Mouse (Mus musculus) layer of hippocampus, adult 8-10 months (tissue): ENCODE results near the gene Cacnb4. TPM values are rescaled to one million over a fixed set of nuclear protein-coding genes. Genes with fewer than 3 reads are reported as not detected.

Source experiments
- DNase-seq, 2 experiments: peaks; one replicate each; pipeline ENCODE4 v3.0.0; 2022; ENCODE audit warnings: low spot score in 2 of 2
- total RNA-seq, 4 experiments: library from RNA; stranded (reverse); gene quantifications; 2 replicates each; pipeline ENCODE4 v1.2.4; 2022

The Cacnb4 gene
- 10 to 100 TPM; 79.3 to 85.5 (median 80.2) TPM for total RNA-seq

DNA sequence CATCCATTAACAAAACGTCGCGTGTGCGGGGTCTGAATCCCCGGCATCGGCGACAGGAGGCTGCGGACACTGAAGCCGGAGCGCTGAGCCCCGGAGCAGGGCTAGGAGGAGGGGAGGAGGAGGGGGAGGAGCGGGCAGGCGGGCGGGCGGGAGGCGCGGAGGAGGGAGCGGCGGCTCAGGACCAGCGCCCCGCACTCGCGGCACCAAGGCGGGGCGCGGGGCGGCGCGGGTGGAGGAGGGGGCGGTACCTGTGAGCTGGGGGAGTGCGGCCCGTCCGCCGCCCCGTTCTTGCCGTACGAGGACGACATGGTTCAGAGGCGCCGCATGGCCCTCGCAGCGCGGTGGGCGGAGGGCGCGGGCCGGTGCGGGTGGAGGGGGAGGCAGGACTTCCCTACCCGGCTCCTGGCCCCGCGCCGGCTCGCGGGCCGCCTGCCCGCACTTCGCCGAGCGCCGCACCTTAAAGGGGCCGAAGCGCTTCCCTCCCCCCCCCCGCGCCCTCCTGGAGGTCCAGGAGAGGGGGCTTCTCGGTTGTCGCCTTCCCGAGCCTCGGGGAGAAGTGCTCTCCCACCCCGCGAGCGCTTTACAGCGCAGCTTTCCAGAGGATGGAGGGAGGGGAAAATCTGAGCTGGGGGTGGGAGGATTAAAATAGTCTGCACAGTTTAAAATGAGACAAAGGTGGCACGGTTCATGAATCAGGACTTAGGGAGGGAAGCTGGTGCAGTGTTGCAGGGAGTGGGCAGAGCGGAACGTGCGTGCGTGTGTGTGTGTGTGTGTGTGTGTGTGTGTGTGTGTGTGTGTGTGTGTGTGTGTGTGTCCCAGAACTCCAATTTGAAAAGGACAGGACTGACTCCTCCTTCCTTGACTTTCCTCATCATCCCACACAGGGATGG is at the start of gene Cacnb4:
Cacnb4 (minus strand) TSS at position 809 of the 890 bp plus-strand sequence.
- no peak for DNase-seq

DNA sequence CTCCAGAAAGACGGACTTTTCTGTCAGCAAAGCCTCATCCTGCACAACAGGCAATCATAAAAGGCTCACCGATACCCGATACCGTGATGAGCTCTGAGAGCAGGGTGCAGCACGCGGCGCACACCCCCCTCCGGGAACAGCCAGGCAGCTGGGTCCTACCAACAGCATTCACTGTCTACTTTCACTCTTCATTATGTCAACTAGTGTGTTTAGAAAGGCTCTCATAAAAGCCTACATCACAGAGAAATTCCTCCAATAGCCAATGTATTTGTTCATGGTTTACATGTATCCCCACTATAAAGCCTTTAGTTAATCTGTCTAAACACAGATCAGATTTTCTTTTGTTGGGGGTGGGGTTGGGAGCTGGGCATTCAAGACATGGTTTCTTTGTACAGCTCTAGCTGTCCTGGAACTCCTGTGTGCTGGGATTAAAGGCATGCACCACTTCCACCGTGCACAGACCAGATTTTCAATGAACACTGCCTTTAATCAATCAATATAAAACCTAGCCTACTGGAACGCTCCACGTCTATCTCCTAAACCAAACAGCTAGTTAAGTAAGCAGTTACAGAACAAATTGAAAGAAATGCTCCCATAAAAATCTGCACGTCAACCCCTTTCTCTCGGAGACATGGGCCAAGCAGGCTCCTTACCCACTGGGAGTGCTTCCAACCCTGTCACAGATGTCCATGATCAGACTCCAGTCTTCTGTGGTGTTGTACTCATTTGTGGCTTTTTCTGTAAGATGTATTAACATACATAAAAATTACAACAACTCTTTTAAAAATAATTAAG is 43.8 kb upstream of the Cacnb4 start:
- no peak for DNase-seq

DNA sequence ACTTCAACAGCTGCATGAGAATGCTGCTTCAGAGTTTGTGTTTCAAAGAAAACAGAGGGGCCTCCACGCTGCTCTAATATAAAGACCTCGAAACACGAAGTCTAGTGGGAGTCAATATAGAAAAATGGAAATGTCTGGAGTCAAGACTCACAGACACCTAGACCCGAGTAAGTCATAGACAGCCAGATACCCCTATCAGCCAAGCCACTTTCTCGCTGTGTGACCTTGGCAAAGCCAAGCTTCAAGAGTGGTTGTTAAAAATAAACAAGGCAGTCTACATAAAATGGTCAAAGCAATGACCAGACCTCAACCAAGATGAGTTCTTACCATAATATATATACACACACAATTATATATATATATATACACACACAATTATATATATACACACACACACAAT is 40.4 kb upstream of the Cacnb4 start:
- DNase-seq = no peak

- DNase-seq = peak in 1 of 2 experiments; percentile 26
These were observed 38.9 kb upstream of the Cacnb4 start for GRCm38 (mm10) chr2:52715538-52715937.

DNA sequence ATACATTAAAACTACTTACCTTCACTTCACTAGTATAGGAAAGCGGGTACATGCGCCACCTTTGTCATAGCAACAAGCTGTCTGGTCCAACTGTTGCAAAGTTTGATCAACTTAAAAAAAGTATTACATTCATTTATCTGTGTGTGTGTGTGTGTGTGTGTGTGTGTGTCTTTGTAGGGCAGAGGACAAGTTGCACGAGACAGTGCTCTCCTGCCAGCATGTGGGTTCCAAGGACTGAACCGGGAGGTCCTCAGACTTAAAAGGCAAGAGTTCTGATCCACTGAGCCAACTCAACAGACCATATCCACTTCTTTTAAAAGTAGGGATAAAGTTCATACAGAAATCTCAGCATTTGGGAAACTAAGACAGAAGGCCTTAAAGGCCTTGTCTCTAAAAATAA is 37.5 kb upstream of the Cacnb4 start:
- DNase-seq = no peak

GRCm38 (mm10) chr2:52710804-52711203 is 34.2 kb upstream of the Cacnb4 start:
- no peak for DNase-seq

GRCm38 (mm10) chr2:52709417-52709816 is 32.8 kb upstream of the Cacnb4 start:
- no peak for DNase-seq

- DNase-seq = no peak
These were observed 24.9 kb upstream of the Cacnb4 start for GRCm38 (mm10) chr2:52701368-52702036.

DNA sequence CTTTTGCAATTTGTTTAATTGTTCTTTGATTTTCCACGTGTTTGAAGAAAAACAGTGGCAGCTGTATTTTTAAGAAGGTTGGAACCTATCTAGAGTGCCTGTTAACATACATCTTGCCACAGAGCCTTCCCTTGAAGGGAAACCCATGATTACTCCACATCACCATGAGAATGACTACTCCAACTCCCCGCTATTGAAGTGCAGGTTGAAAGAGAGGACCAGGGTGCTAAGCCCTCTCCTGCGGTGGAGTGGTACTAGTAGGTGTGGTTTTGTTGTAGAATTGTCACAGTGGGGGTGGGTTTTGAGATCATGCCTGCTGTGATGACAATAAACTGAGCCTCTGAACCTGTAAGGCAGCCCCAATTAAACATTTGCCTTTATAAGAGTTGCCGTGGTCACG is 23.7 kb upstream of the Cacnb4 start:
- no peak for DNase-seq

- no peak for DNase-seq
These were observed 18.0 kb upstream of the Cacnb4 start for GRCm38 (mm10) chr2:52694604-52695003.

GRCm38 (mm10) chr2:52691745-52692144 is 15.1 kb upstream of the Cacnb4 start:
- no peak for DNase-seq

DNA sequence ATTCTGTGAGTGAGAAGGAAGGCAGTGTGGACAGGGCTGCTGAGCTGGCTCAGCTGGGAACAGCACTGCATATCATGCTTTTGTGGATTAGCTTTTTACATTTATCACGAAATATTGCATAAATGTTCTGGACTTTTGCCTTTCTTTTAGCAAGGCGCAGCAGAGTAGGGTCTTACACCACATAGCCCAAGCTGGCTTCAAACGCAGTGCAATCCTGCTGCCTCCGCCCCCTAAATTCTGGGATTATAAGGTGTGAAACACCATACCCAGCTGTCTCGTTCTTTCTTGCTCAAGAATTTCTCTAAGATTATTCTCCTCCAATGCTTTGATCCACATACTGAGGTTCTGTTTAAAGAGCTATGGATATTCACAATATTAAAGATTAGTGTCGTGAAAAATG is 10.0 kb upstream of the Cacnb4 start:
- DNase-seq = no peak

DNA sequence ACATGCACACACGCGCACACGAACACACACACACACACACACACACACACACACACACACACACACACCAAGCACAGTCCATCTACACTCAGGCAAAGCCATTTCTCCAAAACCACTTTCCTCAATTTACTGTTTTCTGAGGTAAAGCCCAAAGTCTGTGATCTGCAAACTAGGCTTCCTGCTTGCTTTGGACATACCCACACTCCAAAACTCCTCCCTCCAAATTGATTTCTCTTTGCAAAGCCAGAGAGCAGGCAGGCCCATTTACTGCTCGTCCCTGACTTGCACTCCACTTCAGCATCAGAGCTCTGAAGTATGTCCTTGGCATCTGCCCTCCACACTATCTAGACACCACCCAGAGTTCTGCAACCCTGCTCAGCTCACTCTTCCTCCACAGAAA is 958 bp upstream of the Cacnb4 start:
- DNase-seq = no peak

DNA sequence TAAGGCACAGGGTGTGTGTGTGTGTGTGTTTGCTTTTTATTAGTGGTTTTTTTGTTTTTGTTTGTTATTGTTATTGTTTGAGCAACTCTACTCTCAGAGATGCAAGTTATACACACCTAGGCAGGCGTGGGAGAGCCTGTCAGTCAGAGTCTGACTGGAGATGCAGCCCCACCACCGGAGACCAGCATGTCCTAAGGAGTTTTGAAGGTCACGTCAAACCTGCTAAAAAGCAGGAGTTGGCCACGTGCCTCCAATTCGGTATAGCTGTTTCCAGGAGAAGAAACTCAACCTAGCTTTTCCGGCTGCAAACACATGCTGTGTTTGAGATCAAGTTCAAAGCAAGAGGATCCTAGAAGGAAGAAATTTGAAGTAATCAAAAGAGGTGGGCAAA is 277 bp upstream of the Cacnb4 start:
- no peak for DNase-seq

DNA sequence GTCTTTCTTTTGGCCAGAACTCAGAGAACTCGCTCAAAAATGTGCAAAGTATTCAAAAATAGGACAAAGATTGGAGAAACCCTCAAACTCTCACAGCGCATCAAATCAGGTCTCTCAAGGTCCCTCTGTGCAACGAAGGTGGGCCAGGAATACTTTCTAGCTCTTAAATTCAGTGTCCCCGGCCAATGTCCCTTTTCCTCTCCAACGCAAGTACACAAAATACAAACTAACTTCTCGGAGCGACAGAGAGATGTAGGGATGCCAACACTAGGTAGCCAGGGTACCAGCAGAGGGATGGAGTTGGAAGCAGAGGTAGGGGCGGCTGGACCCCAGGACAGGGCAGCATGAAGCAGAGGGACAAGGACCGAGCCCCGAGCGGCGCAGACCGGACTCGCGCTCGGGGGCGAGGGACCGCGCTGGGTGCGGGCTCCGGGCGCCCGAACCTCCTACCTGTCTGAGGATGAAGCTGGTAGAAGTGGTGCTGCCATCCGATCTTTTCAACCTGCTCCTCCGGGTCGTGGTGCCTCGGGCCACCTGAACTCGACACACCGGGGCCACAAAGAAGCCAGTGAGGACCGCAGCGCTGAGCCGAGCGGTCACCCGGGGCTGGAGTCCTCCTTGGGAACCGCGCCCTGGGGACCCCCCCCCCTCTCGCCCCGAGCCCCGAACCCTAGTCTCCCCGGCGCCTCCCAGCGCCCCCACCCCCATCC is 1.2 kb downstream of the Cacnb4 start:
- no peak for DNase-seq

DNA sequence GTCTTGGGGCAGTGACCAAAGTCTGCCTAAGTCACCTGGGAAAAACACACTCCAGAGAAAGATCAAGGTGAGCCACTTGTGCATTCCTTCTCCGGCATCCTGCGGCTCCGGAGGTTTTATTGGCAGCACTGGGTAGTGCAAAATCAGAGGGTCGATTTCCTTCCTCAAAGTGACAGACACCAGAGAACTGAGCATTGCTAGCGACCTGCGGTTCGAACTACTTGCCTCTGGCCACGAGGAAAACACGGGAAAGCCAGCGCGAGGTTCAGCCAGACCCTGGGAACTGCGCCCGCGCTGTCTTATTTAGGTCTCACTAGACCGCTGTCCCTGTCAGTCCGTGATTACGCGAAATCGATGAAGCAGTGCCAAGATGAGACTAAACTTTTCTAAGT is 1.7 kb downstream of the Cacnb4 start:
- no peak for DNase-seq

- DNase-seq = no peak
These were observed 3.5 kb downstream of the Cacnb4 start for GRCm38 (mm10) chr2:52673172-52673571.

GRCm38 (mm10) chr2:52670733-52671132 is 5.9 kb downstream of the Cacnb4 start:
- DNase-seq = peak; percentile 46 to 57

DNA sequence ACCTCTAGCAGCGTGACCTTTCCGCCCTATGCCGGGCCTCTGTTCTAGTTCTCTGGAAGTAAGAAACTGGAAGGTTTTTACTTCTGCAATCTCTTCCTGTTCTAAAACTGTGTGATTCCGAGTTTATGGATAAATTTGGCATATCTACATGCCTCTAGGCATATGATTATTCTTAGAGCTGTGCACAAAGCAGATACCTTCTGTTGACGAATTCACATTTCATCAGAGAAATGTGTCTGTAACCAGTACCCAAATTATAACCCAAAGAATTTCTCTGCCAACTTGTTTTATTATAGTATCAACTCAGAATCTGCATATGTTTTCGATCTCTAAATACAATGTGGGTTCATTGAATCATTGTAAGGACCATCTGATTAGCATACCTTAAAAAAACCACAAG is 8.2 kb downstream of the Cacnb4 start:
- DNase-seq = no peak

GRCm38 (mm10) chr2:52656722-52657121 is 19.9 kb downstream of the Cacnb4 start:
- DNase-seq = no peak

DNA sequence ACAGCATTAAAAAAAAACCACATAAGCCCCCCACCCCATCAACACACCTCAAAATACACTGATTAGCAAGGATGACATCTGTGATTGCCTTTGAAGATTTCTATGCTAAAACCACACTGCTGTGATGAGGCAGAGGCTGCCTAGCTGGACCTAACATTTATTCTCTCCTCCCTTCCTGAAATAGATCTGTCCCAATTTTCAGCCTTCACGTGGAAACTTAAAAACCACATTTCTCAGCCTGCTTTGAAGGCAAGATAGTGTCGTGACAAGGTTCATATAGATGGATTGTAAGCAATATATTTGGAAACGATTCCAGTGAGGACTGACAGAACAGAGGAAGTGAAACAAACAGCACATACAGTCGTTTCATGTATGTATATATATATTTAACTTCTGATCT is 22.1 kb downstream of the Cacnb4 start:
- no peak for DNase-seq
